Mouse (Mus musculus): Measurements from ENCODE around the gene Tgm5.
"Not testable (repeated sequence)": the region's sequence is repeated elsewhere in the genome, so short reads cannot be mapped to it uniquely, and the experiment has no call there.

The Tgm5 gene

GRCm38 (mm10) chr2:121085480-121086185 is at the start of gene Tgm5:
Tgm5 (minus strand) TSS chr2:121085841.
- no peak for DNase-seq

- no peak for DNase-seq
Observed at GRCm38 (mm10) chr2:121132822-121133221, 47.2 kb upstream of the Tgm5 start.

DNA sequence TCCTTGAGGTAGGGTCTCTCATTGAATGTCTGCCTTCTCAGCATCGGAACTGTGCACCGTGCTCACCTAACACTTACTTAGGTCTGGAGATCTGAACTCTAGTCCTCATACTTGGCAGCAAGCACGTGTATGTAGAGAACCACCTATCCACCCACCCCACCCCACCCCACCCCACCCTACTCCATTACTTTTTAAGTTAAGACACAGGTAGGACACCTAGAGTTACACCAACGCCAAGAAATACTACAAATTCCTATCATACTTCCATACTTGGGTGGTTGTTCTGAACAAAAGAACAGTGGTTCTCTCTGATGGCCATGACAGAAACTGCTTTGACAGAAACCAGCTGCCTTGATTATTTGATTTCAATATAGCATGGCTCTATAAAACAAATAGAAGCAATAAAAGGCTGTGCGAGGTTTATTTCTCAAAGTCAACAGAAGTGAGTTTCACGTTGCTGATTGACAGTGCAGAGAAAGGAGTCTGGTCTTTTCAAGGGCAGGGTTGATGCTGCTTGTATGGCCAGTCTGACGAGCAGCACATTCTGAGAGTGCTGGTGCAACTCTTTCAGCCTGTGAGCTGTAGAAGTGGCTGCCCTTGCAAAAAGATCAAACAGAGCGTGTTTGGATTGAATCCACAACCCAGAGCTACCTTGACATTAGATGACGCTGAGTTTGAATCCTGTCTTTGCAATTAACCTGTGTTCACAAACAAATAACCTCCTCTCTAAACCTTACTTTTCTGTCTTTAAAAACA is 43.4 kb upstream of the Tgm5 start:
- DNase-seq: no peak

- DNase-seq: no peak
Observed at GRCm38 (mm10) chr2:121127536-121127935, 41.9 kb upstream of the Tgm5 start.

DNA sequence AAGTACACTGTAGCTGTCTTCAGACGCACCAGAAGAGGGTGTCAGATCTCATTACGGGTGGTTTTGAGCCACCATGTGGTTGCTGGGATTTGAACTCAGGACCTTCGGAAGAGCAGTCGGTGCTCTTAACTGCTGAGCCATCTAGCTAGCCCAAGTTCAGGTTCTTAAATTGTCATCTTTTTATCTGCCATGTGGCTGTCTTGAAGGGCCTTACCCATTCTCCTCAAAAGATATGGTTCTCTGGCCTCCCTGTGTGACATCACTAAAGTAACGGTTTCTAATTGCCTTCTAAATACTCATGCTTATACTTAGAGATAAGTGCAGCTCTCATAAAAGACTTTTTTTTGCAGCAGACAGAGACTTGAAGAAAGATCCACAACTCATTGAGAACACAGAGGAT is 40.7 kb upstream of the Tgm5 start:
- not testable (repeated sequence) for DNase-seq

DNA sequence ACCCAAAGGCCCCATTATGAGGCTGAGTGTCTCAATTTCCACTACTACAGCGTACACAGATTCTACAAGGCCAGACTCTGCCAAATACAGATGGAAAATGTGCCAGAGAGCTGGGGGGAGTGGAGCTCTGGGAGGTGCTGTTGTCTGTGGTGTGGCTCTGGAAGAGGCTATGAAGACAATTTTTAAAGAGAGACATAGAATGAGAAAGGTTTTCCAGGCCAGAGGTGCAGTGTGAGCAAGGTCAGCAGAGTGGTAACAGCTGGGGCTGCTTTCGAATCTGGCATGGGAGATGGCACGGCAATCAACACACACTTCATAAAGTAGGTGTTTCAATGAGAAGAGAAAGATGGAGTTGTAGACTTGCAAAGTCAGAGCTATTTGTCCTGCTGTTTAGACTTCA is 33.6 kb upstream of the Tgm5 start:
- peak; percentile 57 for DNase-seq

DNA sequence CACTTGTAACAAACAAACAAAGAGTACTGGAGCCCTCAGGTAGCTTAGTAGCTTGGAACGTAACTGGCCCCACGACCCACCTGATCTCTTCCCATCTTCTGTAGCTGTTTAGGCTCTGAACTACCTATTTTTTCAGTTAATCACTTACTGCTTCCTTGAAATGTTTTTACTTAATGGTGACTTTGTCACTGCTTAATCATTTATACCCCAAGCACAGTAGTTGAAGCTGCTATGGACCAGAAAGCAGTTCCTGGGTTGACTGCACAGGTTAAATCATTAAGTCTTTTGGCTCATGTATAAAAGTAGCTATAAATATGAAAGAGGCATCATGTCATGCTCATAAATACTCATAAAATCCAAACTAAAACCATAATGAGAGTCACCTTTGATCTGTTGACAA is 29.8 kb upstream of the Tgm5 start:
- DNase-seq: no peak

DNA sequence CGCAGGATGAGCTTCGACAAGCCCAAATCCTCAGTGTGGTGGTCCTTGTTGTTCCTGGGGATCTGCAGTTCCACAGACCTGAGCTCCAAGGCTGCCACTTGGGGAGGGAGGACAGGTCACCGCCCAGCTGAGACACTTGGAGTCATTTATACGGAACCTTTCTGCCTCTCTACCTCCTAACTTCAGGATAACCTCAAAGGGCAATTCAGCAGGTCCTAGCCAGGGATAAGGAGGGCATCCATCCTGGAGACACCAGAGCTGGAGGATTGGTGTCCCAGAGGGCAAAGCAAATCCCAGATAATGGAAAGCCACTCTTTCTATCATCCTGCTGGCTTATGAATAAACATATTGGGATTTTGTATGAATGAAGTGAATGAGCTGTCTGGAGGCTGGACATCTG is 24.1 kb upstream of the Tgm5 start, which contains the start of gene Tgm7:
Gene Tgm7, minus strand, starts transcription at position 101 of the 400 bp plus-strand sequence.
- no peak for DNase-seq

DNA sequence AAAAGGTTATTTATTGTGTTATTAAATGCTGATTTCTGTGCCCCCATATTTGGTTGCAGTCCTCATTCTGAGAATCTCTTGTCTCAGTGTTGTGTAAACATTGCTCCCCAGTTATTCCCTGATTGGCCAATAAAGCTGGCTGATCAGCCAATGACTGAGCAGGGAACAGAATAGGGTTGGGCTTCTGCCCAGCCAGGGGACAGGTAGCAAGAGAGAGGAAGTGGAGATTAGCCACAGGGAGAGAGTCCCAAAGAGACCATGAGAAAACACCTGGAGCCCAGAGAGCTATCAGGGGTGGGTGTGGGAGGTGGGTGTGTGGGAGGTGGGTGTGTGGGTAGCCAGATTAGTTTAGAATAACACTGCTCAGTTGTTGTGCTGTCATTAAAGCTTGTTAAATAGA is 20.3 kb upstream of the Tgm5 start:
- no peak for DNase-seq

DNA sequence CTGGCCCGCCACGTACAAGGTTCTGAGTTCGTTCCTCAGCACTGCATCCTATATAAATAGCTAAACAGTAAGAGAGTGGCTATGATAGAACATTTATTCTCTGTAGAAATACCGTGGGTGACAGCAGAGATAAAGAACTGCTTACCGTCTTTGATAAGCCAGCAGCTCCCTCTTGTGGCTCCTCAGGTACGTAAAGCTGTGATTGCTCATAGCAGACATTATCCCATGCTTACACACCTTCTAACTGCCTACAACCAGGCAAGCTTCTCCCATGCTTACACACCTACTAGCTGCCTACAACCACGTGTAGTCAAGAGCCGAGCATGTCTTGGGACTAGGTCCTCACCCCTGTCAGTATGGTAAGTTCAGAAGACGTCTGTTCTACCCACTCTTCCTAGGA is 16.4 kb upstream of the Tgm5 start:
- DNase-seq: peak; percentile 88

DNA sequence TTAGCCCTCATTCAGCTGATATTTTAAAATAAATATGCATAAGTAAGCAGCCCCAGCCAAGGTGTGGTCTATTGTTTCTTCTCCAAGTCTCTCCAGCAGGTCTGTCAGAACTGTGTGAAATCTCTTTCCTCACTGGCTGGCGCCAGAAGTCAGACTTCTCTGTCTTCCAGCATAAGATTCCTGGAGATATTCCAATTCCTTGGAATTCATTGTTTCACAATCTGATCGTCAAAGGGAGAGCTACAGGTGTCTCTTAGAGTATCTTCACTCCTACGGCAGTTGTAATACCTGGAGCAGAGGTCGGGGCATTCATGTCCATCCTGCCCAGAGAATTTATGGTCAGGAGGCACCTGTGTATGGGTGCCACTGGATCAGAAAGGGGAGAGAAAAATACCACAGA is 4.1 kb upstream of the Tgm5 start:
- no peak for DNase-seq

- DNase-seq: no peak
Observed at GRCm38 (mm10) chr2:121088507-121088906, 2.9 kb upstream of the Tgm5 start.

DNA sequence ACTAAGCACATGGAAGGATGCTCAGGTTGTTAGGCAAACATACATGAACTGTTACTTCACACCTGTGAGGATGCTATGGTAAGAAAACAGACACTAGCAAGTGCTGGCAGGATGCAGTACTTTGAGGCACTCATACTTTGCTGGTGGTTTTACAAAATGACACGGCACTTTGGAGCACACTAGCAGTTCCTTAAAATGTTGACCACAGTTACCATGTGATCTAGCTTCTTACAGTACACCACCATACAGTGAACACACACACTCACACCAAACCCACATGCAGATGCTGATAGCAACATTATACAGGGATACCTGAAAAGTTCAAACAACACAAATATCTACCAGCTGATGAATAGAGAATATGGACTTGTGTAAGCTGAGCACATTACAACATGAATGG is 3.0 kb downstream of the Tgm5 start:
- DNase-seq: no peak

DNA sequence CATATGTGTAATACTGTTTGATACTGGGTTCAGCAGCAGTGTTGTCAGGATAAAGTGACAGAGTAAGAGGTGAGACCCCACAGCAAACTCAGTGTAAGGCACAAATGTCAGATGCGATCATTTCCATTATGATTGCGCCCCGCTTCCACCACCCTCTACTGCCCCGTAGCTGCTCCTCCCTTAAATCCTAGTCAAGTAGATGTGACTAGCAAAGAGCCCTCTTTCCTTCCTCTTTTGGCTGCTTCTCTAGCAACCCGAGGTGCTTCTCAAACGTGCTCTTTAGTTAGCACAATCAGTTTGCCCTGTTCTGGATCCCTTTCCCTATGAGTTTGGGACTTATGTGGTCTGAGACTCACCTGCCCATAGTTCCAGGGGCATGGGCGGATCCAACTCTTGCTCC is 10.9 kb downstream of the Tgm5 start:
- no peak for DNase-seq

DNA sequence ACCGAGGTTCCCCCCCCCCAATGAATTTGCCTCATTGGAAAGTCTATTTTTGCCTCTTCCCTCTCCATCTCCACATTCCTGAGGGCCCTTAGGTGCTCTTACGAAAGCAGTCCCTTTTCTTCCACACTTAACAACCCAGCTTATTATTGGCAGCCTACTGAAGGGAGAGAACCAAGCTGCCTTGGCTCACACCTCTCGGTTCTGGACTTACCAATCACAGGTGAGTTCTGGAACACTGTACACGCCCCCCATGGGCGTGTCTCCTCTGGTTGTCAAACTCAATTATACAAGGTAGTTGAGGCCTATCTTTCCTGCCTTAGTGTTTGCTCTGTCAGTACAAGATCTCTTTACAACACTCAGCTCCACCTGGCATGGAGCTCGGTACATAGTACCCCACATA is 13.8 kb downstream of the Tgm5 start:
- DNase-seq: peak; percentile 92

DNA sequence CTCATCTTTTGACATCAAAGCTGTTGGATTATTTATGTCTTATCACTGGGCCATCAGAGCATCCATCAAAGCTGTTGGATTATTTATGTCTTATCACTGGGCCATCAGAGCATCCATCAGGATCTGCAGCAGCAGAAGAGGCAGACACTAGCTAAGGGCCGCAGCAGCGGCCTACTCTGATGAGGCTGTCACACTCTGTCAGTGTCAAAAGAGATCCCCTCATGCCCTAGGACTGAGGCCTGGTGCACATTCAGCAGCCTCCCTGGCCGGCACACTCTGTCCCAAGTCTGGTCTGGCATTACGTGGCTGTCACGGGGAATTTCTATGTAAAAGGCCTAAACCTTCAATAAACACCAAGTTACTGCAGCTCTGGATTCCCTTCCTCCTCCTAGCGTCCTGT is 16.1 kb downstream of the Tgm5 start:
- no peak for DNase-seq

GRCm38 (mm10) chr2:121067116-121067515 is 18.5 kb downstream of the Tgm5 start:
- no peak for DNase-seq

GRCm38 (mm10) chr2:121061315-121061714 is 24.3 kb downstream of the Tgm5 start:
- DNase-seq: no peak

- no peak for DNase-seq
Observed at GRCm38 (mm10) chr2:121057997-121058396, 27.6 kb downstream of the Tgm5 start.

- DNase-seq: no peak
Observed at GRCm38 (mm10) chr2:121055915-121056314, 29.7 kb downstream of the Tgm5 start.

GRCm38 (mm10) chr2:121054060-121054459 is 31.6 kb downstream of the Tgm5 start:
- DNase-seq: no peak

GRCm38 (mm10) chr2:121052176-121052575 is 33.5 kb downstream of the Tgm5 start:
- no peak for DNase-seq

DNA sequence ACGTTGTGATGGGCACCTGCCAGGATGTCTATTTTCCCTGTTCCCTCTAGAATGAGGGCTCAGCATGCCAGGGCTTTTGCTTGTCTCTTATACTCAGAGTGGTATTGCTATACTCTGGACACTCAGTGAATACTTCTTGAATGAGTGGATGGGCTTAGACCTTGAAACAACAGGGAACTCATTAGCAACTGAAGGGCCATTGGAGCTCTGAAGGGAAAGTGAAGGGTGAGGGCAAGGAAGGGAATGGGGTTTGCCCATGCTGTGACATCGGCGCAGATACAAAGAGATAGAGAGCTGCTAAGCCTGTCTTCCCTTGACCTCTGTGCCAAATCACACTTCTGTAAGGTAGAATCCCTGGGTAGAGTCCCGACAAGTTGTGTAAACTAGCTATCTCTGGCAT is 40.0 kb downstream of the Tgm5 start:
- DNase-seq: no peak

DNA sequence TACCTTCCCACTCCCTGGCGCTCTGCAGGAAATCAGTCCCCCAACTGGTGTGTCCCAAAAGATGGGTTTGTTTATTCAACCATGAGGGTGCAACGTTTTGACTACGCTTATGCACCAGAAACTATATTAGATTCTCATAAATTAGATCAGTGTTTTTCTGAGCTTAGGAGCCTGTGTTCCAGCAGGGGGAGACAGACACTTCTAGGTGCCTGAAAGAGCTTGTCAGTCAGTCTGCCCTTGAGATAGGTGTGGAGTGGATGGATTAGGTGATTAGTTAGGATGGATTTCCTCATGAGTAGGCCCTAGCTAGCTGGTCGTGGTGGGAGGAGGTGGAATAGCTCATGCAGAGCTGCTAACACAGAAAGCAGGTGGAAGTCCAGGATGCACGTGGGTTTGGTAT is 44.5 kb downstream of the Tgm5 start:
- DNase-seq: peak; percentile 73

DNA sequence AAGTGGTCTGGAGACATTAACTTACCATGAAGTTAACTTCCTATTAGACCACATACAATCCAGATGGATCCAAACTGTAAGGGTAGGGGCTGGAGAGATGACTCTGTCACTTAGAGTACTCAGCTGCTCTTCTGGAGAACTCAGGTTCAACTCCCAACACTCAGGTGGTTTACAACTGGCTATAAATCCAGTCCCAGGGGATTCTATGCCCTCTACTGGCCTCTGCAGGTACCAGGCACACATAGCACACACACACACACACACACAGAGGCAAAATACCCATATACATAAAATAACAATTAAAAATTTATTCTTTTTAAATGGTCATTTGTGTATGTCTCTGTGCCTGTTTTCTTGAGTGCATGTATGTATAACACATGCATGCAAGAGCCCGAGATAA is 46.3 kb downstream of the Tgm5 start:
- DNase-seq: no peak
